Mouse (Mus musculus): ENCODE data around the gene Xxylt1. TPM values are rescaled to one million over a fixed set of nuclear protein-coding genes. Genes with fewer than 3 reads are reported as not detected.

Gene Xxylt1
- total and polyA plus RNA-seq, 3 experiments: 21.5 to 45.7 (median 35.1) TPM

GRCm38 (mm10) chr16:31024997-31025396, 56.2 kb downstream of the Xxylt1 start:
- dilution Hi-C loops (cut with MboI; ENCODE audit: extremely low pct_ligation_motif_present, extremely low pct_unique_long_range_greater_than_20kb, low sequenced_read_pairs): no loop called here
- no peaks in the 10 kb centered on the region for H3K79me2 ChIP-seq (replicated peaks; ENCODE audit: control insufficient read depth, extremely low read depth, insufficient read depth, poor library complexity, severe bottlenecking)
- no peak overlapping the region for H3K4me3 ChIP-seq (replicated peaks in 1 of 3; ENCODE audit: low read depth in 2 of 3, low read length in 2 of 3, poor library complexity in 1 of 3)
- H3K27me3 ChIP-seq (replicated peaks): no peaks in the 10 kb centered on the region
- in situ Hi-C loops (cut with MboI; ENCODE audit: low pct_ligation_motif_present, low pct_unique_long_range_greater_than_20kb, low sequenced_read_pairs): no loop called here
- DNase-seq (ENCODE audit: extremely low read depth): no peak
- no peak for TF ChIP-seq KAT2A (IDR thresholded peaks at IDR 0.05; ENCODE audit: insufficient replicate concordance, low read length)
- TF ChIP-seq NRF1 (IDR thresholded peaks at IDR 0.05; ENCODE audit: low read depth, low read length): no peak
- TF ChIP-seq MAFK (IDR thresholded peaks at IDR 0.05; ENCODE audit: insufficient replicate concordance, low read length): no peak
- TF ChIP-seq SIN3A (IDR thresholded peaks at IDR 0.05; ENCODE audit: low read length): no peak
- no peak for TF ChIP-seq CTCF (conservative IDR thresholded peaks at IDR 0.05 in 1 of 2, IDR thresholded peaks at IDR 0.05 in 1 of 2; ENCODE audit: low read depth in 2 of 2, low read length in 2 of 2)
- TF ChIP-seq TCF12 (IDR thresholded peaks at IDR 0.05; ENCODE audit: low read depth, low read length): no peak
- no peak for TF ChIP-seq POLR2AphosphoS2 (IDR thresholded peaks at IDR 0.05; ENCODE audit: low read depth, low read length)
- H3K4me2 ChIP-seq (ENCODE audit: insufficient read depth, low read depth, poor library complexity, severe bottlenecking): no peak overlapping the region
- no peak overlapping the region for H3K27ac ChIP-seq (ENCODE audit: insufficient read depth, low read depth)
- no peak overlapping the region for H3K9ac ChIP-seq (ENCODE audit: insufficient read depth, low read depth)
- H3K36me3 ChIP-seq (replicated peaks in 1 of 2; ENCODE audit: control insufficient read depth in 1 of 2, insufficient read depth in 1 of 2, low read length in 1 of 2): peaks cover 0 to 78% of the 10 kb centered on the region in 2 experiments
- H3K9me3 ChIP-seq (replicated peaks; ENCODE audit: low read length): no peaks in the 10 kb centered on the region
- H3K4me1 ChIP-seq (ENCODE audit: control insufficient read depth in 1 of 2, insufficient read depth in 2 of 2): peaks cover 0 to 32% of the 10 kb centered on the region in 2 experiments; a peak in 2 of 4 replicates

- Histone ChIP-seq H3K9ac (ENCODE audit: insufficient read depth, low read depth) (no peak overlapping the region), H3K4me1 (ENCODE audit: control insufficient read depth in 1 of 2, insufficient read depth in 2 of 2) (peaks cover 0 to 26% of the 10 kb centered on the region in 2 experiments; a peak in 2 of 4 replicates), H3K27ac (ENCODE audit: insufficient read depth, low read depth) (no peak overlapping the region), H3K36me3 (replicated peaks in 1 of 2; ENCODE audit: control insufficient read depth in 1 of 2, insufficient read depth in 1 of 2, low read length in 1 of 2) (peaks cover 0 to 80% of the 10 kb centered on the region in 2 experiments), H3K4me2 (ENCODE audit: insufficient read depth, low read depth, poor library complexity, severe bottlenecking) (no peak overlapping the region), H3K79me2 (replicated peaks; ENCODE audit: control insufficient read depth, extremely low read depth, insufficient read depth, poor library complexity, severe bottlenecking) (no peaks in the 10 kb centered on the region), H3K9me3 (replicated peaks; ENCODE audit: low read length) (no peaks in the 10 kb centered on the region), H3K4me3 (replicated peaks in 1 of 3; ENCODE audit: low read depth in 2 of 3, low read length in 2 of 3, poor library complexity in 1 of 3) (no peak overlapping the region), H3K27me3 (replicated peaks) (no peaks in the 10 kb centered on the region)
- dilution Hi-C loops (cut with MboI; ENCODE audit: extremely low pct_ligation_motif_present, extremely low pct_unique_long_range_greater_than_20kb, low sequenced_read_pairs): no loop called here
- TF ChIP-seq CHD2 (IDR thresholded peaks at IDR 0.05; ENCODE audit: low read length) (no peak), EP300 (IDR thresholded peaks at IDR 0.05; ENCODE audit: low read length) (no peak), MAX (IDR thresholded peaks at IDR 0.05; ENCODE audit: low read length) (no peak)
- in situ Hi-C loops (cut with MboI; ENCODE audit: low pct_ligation_motif_present, low pct_unique_long_range_greater_than_20kb, low sequenced_read_pairs): no loop called here
- no peak for DNase-seq (ENCODE audit: extremely low read depth)
Measured at GRCm38 (mm10) chr16:31024221-31024620, 57.0 kb downstream of the Xxylt1 start.

GRCm38 (mm10) chr16:31023803-31024202, 57.4 kb downstream of the Xxylt1 start:
- H3K79me2 ChIP-seq (replicated peaks; ENCODE audit: control insufficient read depth, extremely low read depth, insufficient read depth, poor library complexity, severe bottlenecking): no peaks in the 10 kb centered on the region

More at GRCm38 (mm10) chr16:31023803-31024202, 57.4 kb downstream of the Xxylt1 start:
- Histone ChIP-seq H3K4me3 (replicated peaks in 1 of 3; ENCODE audit: low read depth in 2 of 3, low read length in 2 of 3, poor library complexity in 1 of 3) (no peak overlapping the region), H3K27me3 (replicated peaks) (no peaks in the 10 kb centered on the region), H3K9ac (ENCODE audit: insufficient read depth, low read depth) (no peak overlapping the region), H3K4me2 (ENCODE audit: insufficient read depth, low read depth, poor library complexity, severe bottlenecking) (no peak overlapping the region), H3K9me3 (replicated peaks; ENCODE audit: low read length) (no peaks in the 10 kb centered on the region), H3K27ac (ENCODE audit: insufficient read depth, low read depth) (no peak overlapping the region), H3K36me3 (replicated peaks in 1 of 2; ENCODE audit: control insufficient read depth in 1 of 2, insufficient read depth in 1 of 2, low read length in 1 of 2) (peaks cover 0 to 80% of the 10 kb centered on the region in 2 experiments), H3K4me1 (ENCODE audit: control insufficient read depth in 1 of 2, insufficient read depth in 2 of 2) (peaks cover 0 to 26% of the 10 kb centered on the region in 2 experiments; a peak in 2 of 4 replicates)
- TF ChIP-seq NRF1 (IDR thresholded peaks at IDR 0.05; ENCODE audit: low read depth, low read length): no peak
- TF ChIP-seq RAD21 (IDR thresholded peaks at IDR 0.05; ENCODE audit: low read depth, low read length): no peak
- no peak for TF ChIP-seq ELF1 (IDR thresholded peaks at IDR 0.05; ENCODE audit: low read depth, low read length)
- TF ChIP-seq POLR2AphosphoS2 (IDR thresholded peaks at IDR 0.05; ENCODE audit: low read depth, low read length): no peak
- no peak for TF ChIP-seq MYC (IDR thresholded peaks at IDR 0.05; ENCODE audit: low read depth, low read length)
- no peak for TF ChIP-seq CTCF (conservative IDR thresholded peaks at IDR 0.05 in 1 of 2, IDR thresholded peaks at IDR 0.05 in 1 of 2; ENCODE audit: low read depth in 2 of 2, low read length in 2 of 2)
- in situ Hi-C loops (cut with MboI; ENCODE audit: low pct_ligation_motif_present, low pct_unique_long_range_greater_than_20kb, low sequenced_read_pairs): no loop called here
- dilution Hi-C loops (cut with MboI; ENCODE audit: extremely low pct_ligation_motif_present, extremely low pct_unique_long_range_greater_than_20kb, low sequenced_read_pairs): no loop called here
- no peak for DNase-seq (ENCODE audit: extremely low read depth)
